Mouse (Mus musculus) kidney, embryonic 15.5 days (tissue): ENCODE results near the gene Ifna1. TPM values are rescaled to one million over a fixed set of nuclear protein-coding genes. Genes with fewer than 3 reads are reported as not detected.

Experiments
- ATAC-seq: fragments of 200-750 bp; cut with Nextera tagmentation; replicated peaks from 2 replicates; pipeline ENCODE4 v1.8.0; 2017; ENCODE audit warnings: moderate TSS enrichment; ENCODE audit not compliant: low FRiP score
- H3K27ac ChIP-seq: fragments of 300-500 bp; sonication (generic); 2 replicates; pipeline ENCODE4 v1.5.1; 2015; ENCODE audit warnings: mild to moderate bottlenecking, inconsistent platforms
- H3K27me3 ChIP-seq: fragments of 300-500 bp; sonication (generic); 2 replicates; pipeline ENCODE4 v1.6.1; 2015; ENCODE audit warnings: inconsistent platforms
- H3K36me3 ChIP-seq: fragments of 300-500 bp; sonication (generic); 2 replicates; pipeline ENCODE4 v1.6.1; 2015; ENCODE audit warnings: inconsistent platforms
- H3K4me1 ChIP-seq: fragments of 300-500 bp; sonication (generic); 2 replicates; pipeline ENCODE4 v1.6.1; 2015; ENCODE audit warnings: inconsistent platforms
- H3K4me2 ChIP-seq: fragments of 300-500 bp; sonication (generic); 2 replicates; pipeline ENCODE4 v1.6.1; 2015; ENCODE audit warnings: moderate library complexity, mild to moderate bottlenecking, inconsistent platforms
- H3K4me3 ChIP-seq: fragments of 300-500 bp; sonication (generic); replicated peaks from 2 replicates; pipeline ENCODE4 v1.5.1; 2015; ENCODE audit warnings: mild to moderate bottlenecking, inconsistent platforms
- H3K9ac ChIP-seq: fragments of 300-500 bp; sonication (generic); 2 replicates; pipeline ENCODE4 v1.6.1; 2015; ENCODE audit warnings: mild to moderate bottlenecking, inconsistent platforms
- H3K9me3 ChIP-seq: fragments of 300-500 bp; sonication (generic); replicated peaks from 2 replicates; pipeline ENCODE4 v1.6.1; 2016; ENCODE audit warnings: inconsistent platforms
- WGBS: fragments of 180-500 bp; shearing (Covaris S2); methylation state at CpG from one replicate; pipeline ENCODE4 v1.1.7; 2015; ENCODE audit warnings: mixed read lengths; 5-methylcytosine and 5-hydroxymethylcytosine counted together
- polyA plus RNA-seq: library from polyadenylated mRNA; unstranded; fragments of >200 nt; fragmentation: Nextera tagmentation; extraction: Ambion mirVana; gene quantifications from 2 replicates; pipeline ENCODE4 v1.2.1, GENCODE M21; 2015

The Ifna1 gene
- polyA plus RNA-seq, 1 experiment from 2014 or later, result not detected

DNA sequence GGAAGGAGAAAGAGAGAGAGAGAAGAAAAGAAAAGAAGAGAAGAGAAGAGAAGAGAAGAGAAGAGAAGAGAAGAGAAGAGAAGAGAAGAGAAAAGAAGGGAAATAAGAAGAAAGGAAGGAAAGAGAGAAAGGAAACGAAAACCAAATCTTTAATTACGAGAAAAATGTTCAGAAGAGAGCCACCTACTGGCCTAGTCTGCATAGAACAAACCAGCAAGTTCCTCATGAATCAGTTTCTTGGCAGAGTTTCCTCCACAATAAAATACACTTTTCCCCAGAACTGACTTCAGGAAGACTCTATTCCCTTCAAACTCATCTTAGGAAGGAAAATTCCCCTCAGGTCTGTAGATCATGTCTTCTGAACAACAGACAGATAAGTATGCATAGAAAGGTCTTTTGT is 4.6 kb upstream of the Ifna1 start:
- H3K27ac ChIP-seq, result no peak overlapping the region
- H3K9ac ChIP-seq, result no peak overlapping the region
- no peak overlapping the region for H3K4me2 ChIP-seq
- 50% methylated on average over 2 of the region's 2 CpGs for WGBS
- no peaks in the 10 kb centered on the region for H3K27me3 ChIP-seq
- no peak overlapping the region for H3K4me3 ChIP-seq
- ATAC-seq, result no peak
- no peaks in the 10 kb centered on the region for H3K4me1 ChIP-seq
- H3K36me3 ChIP-seq, result no peaks in the 10 kb centered on the region
- H3K9me3 ChIP-seq, result no peaks in the 10 kb centered on the region

DNA sequence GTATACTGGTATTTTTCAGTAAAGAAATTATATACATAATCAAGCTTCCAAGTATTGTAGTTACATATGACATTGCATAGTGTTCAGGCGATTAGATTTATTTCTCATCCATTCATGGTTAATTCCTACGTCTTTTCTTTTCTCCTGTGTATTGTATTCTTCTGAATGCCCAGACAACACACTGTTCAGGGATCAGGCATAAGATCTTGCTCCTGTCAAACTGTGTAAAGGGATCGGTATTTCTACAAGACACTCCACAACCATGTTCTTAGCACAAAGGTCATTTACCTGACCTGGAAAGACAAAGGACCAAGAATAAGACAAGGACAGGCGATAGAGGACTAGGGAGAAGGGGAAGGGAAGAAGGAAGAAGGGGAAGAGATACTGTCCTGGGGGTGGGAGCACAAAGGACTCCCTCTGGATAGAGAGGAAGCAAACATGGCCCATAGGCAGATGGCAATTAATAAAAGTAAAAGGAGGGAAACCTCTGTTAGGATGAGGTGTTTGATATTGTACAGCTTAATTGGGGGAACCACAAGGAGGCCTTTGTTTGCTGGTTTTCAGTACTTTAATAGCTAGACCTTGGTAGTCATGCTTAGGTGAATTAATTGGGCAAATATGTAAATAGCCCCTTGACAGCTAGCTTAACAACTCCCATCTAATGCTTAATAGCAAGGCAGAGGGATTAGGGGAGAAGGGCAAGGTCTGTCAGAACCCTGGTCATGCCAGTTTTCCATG is 1.3 kb downstream of the Ifna1 start:
- Histone ChIP-seq H3K27ac (no peak overlapping the region), H3K4me1 (no peaks in the 10 kb centered on the region), H3K4me3 (no peak overlapping the region), H3K4me2 (no peak overlapping the region), H3K9ac (no peak overlapping the region), H3K9me3 (no peaks in the 10 kb centered on the region), H3K27me3 (no peaks in the 10 kb centered on the region), H3K36me3 (no peaks in the 10 kb centered on the region)
- ATAC-seq, result no peak
- 68% methylated on average over 4 of the region's 4 CpGs for WGBS

DNA sequence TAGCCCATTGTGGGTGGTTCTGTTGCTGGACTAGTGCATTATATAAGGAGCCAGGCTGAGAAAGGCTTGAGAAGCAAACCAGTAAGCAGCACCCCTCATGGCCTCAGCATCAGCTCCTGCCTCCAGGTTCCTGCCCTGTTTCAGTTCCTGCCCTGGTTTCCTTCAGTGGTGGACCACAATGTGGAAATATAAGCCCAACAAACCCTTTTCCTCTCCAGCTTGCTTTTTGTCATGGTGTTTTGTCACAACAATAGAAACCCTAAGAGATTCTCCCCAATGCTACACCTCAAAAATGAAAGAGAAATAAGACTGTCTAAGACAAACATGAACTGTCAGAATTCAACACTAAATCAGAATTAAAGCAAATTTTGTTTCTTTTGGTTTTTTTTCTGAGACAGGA is 9.3 kb downstream of the Ifna1 start:
- ATAC-seq, result no peak
- H3K36me3 ChIP-seq, result no peaks in the 10 kb centered on the region
- H3K9ac ChIP-seq, result no peak overlapping the region
- H3K27me3 ChIP-seq, result peaks cover 10% of the 10 kb centered on the region; the same call in 1 of the 2 replicates
- H3K4me3 ChIP-seq, result no peak overlapping the region
- peaks cover 6% of the 10 kb centered on the region for H3K4me1 ChIP-seq
- no peak overlapping the region for H3K4me2 ChIP-seq
- no peaks in the 10 kb centered on the region for H3K9me3 ChIP-seq
- no peak overlapping the region for H3K27ac ChIP-seq

DNA sequence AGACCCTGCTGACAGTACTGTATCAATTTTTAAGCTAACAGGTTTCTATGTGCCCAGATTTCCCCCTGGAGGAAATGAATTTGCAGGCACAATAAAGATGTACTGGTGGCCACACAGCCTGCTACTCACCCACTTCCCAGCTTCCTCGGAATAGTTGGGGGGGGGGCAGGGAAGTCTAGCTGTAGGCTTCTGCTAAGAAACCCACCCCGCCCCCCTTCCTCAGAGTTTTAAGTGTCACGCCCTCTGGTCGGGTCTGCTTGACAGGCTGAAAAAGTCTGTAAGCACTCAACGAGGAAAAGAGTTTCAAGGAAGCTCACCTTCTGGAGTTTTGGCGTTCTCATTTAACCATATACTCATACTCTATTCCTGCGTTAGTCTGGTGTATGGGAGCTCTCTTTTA is 13.4 kb downstream of the Ifna1 start:
- H3K4me3 ChIP-seq, result no peak overlapping the region
- 9% methylated on average over 7 of the region's 7 CpGs for WGBS
- H3K36me3 ChIP-seq, result no peaks in the 10 kb centered on the region
- H3K9ac ChIP-seq, result no peak overlapping the region
- no peak for ATAC-seq
- peak overlapping the region; percentile 18; the same call in 1 of the 2 replicates for H3K27ac ChIP-seq
- H3K4me2 ChIP-seq, result 0 out of 2 replicates have a peak overlapping the region, but pooled peaks have one; percentile 19
- no peaks in the 10 kb centered on the region for H3K9me3 ChIP-seq
- H3K4me1 ChIP-seq, result peaks cover 13% of the 10 kb centered on the region
- H3K27me3 ChIP-seq, result peaks cover 24% of the 10 kb centered on the region

DNA sequence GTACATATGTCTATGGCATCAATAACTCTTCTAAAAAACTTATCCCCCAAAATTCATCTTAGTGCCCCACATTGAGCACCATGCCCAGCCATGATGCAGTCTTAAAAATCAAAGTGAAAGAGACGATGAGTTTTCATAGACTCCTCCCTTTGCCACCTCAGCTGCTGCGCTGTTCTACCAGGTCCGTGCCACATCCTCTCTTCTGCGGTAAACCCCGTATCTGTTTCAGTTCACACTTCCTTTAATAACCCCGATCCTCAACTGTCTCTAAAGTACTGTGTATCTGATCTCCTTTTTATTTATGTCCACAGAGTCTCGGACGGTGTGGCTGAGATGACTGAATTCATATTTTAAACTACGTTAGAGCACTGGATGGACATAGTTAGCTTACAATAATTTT is 14.7 kb downstream of the Ifna1 start:
- H3K9ac ChIP-seq, result no peak overlapping the region
- peaks cover 32% of the 10 kb centered on the region for H3K27me3 ChIP-seq
- 68% methylated on average over 9 of the region's 9 CpGs for WGBS
- no peaks in the 10 kb centered on the region for H3K36me3 ChIP-seq
- H3K4me3 ChIP-seq, result no peak overlapping the region
- peaks cover 13% of the 10 kb centered on the region for H3K4me1 ChIP-seq
- no peak overlapping the region for H3K27ac ChIP-seq
- H3K9me3 ChIP-seq, result no peaks in the 10 kb centered on the region
- ATAC-seq, result no peak
- H3K4me2 ChIP-seq, result no peak overlapping the region

DNA sequence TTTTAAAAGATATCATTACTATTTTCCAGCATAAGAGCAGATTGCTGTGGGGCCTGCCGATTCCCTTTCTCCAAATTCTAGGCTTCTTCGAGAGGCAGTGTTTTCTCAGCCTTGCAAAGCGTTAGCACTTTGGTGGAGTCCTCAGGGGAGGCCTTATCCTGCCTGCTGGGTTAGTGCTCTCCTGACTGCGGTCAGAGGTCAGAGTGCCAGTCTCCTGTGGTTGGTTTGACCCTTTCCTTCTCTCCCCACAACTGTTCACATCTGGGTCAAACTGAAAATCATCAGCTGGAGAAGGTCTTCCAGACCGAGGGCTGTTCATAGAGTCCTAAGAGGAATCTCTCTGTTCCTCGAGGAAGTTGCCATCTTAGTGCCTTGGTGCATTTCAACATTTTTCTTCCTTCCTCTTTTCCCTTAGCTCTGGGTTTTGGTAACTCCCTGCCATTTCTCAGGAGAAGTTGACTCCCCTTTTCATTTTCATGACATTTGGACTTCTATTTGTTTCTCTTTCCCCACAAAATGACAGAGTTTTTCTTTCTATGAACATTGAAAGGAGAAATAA is 15.2 kb downstream of the Ifna1 start:
- H3K27me3 ChIP-seq, result peaks cover 35% of the 10 kb centered on the region
- no peak overlapping the region for H3K4me2 ChIP-seq
- ATAC-seq, result no peak
- H3K9me3 ChIP-seq, result no peaks in the 10 kb centered on the region
- no peak overlapping the region for H3K9ac ChIP-seq
- H3K27ac ChIP-seq, result no peak overlapping the region
- no peak overlapping the region for H3K4me3 ChIP-seq
- 49% methylated on average over 6 of the region's 6 CpGs for WGBS
- H3K36me3 ChIP-seq, result no peaks in the 10 kb centered on the region
- H3K4me1 ChIP-seq, result peaks cover 13% of the 10 kb centered on the region

DNA sequence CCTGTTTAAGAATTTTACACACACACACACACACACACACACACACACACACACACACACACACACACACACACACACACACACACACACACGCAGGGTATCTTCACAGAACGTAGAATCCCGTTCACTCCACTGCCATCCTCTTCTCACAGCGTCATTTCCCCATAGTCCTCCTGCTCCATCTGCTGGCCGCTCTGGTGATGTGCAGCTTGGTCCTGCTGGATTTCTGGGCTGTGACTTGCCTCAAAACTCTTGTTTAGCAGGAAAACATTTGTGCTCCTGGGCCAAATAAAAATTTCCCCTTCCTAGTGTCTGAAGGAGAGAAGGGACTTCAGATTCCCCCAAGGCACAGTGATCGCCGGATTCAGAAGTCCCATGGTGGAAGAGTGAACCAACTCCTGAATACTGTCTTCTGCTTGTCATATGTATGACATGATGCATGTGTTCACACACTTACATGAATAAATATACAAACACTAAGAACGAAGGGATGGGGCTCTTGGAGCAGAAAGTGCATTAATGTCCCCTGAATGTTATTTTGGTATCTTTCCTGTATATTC is 17.6 kb downstream of the Ifna1 start:
- 2% methylated on average over 8 of the region's 8 CpGs for WGBS
- Histone ChIP-seq H3K27ac (no peak overlapping the region), H3K4me2 (peak overlapping the region; percentile 86), H3K4me3 (peak overlapping the region; percentile 57), H3K36me3 (no peaks in the 10 kb centered on the region), H3K9ac (no peak overlapping the region), H3K4me1 (peaks cover 13% of the 10 kb centered on the region), H3K27me3 (peaks cover 48% of the 10 kb centered on the region), H3K9me3 (no peaks in the 10 kb centered on the region)
- peak; percentile 68 for ATAC-seq

DNA sequence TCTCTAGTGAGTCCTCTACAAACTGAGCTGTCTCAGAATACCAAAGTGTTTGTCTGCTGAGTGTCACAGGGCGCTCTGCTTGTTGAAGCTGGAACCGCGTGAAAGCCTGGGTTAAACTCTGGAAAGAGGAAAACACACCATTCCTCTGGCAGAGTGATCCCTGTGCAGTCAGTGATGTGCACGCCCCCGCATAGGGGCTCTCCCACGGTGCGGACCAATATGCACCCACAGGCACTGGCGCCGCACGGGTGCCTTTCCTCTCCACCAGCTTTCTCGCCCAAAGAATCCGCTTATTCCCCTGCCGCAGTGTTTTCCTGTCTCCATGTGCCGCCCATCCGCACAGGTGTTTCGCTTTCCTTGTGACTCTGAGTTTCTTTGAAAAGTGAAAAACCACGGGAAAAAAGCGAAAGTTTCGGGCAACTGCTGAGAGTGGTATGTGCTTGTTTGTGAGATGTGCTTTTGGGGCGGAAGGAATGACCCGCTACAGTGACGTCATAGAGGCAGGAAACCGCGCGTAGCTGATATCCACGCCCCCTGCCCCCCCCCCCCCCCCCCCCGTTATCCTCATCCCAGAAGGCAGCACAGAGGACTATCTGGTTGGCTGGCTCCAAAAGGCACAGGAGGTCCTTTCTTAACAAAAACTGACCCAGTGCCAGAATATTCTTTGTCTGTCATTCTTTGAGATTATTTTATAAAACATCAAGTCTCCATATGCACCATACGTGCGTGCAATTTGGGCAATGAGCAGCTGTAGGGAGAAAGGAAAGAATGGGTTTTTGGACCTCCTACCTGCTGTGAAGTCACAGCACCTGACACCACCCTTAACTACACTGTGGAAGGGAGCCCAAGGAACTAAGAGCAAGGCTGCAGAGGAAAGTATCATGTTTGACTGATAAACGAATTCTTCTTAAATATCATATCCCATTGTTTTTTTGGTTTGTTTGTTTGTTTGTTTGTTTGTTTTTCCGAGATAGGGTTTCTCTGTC is 18.3 kb downstream of the Ifna1 start:
- H3K4me1 ChIP-seq, result peaks cover 9% of the 10 kb centered on the region
- peak overlapping the region; percentile 43 for H3K9ac ChIP-seq
- peak overlapping the region; percentile 57 for H3K4me3 ChIP-seq
- H3K36me3 ChIP-seq, result no peaks in the 10 kb centered on the region
- peaks cover 42% of the 10 kb centered on the region for H3K27me3 ChIP-seq
- no peaks in the 10 kb centered on the region for H3K9me3 ChIP-seq
- H3K27ac ChIP-seq, result no peak overlapping the region
- peak; percentile 72 for ATAC-seq
- 9% methylated on average over 31 of the region's 31 CpGs for WGBS
- H3K4me2 ChIP-seq, result peak overlapping the region; percentile 86

DNA sequence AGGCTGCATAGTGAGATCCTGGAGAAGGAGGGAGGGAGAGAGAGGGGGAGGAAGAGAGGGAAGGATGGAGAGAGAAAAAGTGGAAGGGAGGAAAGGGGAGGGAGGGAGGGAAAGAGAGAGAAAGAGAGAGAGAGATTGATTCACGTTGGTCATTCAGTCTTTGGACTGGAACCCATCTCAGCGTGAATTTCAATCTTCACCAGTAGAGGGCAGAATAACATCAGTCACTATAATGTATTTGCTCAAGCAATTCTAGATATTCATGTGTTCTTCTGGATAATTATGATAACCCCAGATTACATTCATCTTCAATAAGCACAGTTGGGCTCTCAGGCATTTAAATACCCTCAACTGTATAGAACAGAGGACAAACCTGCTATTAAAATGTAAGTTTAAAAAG is 22.8 kb downstream of the Ifna1 start:
- 0% methylated on average over 2 of the region's 2 CpGs for WGBS
- no peak for ATAC-seq
- H3K9ac ChIP-seq, result no peak overlapping the region
- peaks cover 34% of the 10 kb centered on the region for H3K27me3 ChIP-seq
- H3K27ac ChIP-seq, result no peak overlapping the region
- no peak overlapping the region for H3K4me3 ChIP-seq
- H3K36me3 ChIP-seq, result no peaks in the 10 kb centered on the region
- H3K4me1 ChIP-seq, result peaks cover 4% of the 10 kb centered on the region
- H3K9me3 ChIP-seq, result no peaks in the 10 kb centered on the region
- no peak overlapping the region for H3K4me2 ChIP-seq

DNA sequence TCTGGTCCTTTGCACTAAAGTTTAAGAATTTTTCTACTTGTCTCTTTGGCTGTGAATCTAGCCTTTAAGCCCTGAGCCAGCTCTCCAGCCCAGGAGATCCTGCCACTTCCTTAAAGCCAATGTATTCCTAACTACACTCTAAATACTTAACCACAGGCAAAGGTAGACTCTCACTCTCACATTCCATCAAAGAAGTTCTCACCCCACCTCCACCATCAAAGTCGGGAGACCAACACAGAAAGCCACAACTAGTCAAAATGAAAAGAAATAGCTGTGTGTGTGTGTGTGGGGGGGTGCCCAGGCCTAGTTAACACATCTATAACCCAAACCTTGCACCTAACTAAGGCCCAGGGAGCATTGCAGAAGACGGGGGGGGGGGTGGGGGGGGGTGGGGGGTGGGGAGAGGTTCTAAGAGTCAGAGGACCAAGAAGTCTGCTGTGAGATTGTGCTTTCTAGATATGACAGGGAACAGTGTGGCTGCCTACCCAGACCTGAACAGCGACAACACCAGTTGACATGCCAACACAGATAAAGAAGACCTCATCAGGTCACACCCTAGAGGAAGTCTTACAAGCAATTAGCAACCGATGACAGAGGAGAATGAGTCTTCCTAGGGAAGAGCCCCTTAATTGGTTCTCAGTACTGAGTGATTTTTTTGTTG is 25.7 kb downstream of the Ifna1 start:
- ATAC-seq, result no peak
- 68% methylated on average over 4 of the region's 4 CpGs for WGBS
- H3K9me3 ChIP-seq, result no peaks in the 10 kb centered on the region
- no peak overlapping the region for H3K4me2 ChIP-seq
- no peak overlapping the region for H3K9ac ChIP-seq
- H3K27me3 ChIP-seq, result peaks cover 25% of the 10 kb centered on the region
- no peaks in the 10 kb centered on the region for H3K4me1 ChIP-seq
- H3K36me3 ChIP-seq, result no peaks in the 10 kb centered on the region
- no peak overlapping the region for H3K4me3 ChIP-seq
- no peak overlapping the region for H3K27ac ChIP-seq

DNA sequence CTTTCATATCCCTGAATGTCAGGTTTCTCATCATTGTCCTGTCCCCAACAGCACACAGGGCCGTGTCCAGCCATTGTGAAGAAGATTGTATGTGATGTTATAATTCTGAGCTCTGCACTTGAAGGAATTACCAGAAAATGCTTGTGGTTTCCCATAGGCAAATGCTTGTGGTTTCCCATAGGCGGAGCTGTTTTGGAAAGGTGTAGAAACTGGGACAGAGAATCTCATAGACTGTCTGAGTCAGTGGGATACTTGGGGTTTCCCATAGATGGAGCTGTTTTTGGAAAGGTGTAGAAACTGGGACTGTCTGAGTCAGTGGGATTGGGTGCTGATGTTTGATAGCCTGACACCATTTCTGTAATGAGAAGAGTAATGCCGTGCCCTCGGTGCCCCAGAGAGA is 26.6 kb downstream of the Ifna1 start:
- Histone ChIP-seq H3K36me3 (no peaks in the 10 kb centered on the region), H3K9ac (no peak overlapping the region), H3K27ac (no peak overlapping the region), H3K27me3 (peaks cover 19% of the 10 kb centered on the region), H3K4me1 (no peaks in the 10 kb centered on the region), H3K9me3 (no peaks in the 10 kb centered on the region), H3K4me2 (no peak overlapping the region), H3K4me3 (no peak overlapping the region)
- no peak for ATAC-seq
- 86% methylated on average over 4 of the region's 4 CpGs for WGBS
